Mouse (Mus musculus) CH12.LX (cell line): ENCODE data around the gene Dlx6. TPM values are rescaled to one million over a fixed set of nuclear protein-coding genes. Genes with fewer than 3 reads are reported as not detected.

Experiments
- DNase-seq: peaks from one replicate; pipeline ENCODE4 v3.0.0-alpha.2; 2013; ENCODE audit errors: extremely low read depth
- H3K27ac ChIP-seq: 2 replicates; pipeline ENCODE4 v1.5.1; 2012; ENCODE audit warnings: low read depth, mild to moderate bottlenecking, control low read depth, moderate library complexity; ENCODE audit not compliant: insufficient read depth
- H3K27me3 ChIP-seq: replicated peaks from 2 replicates; pipeline ENCODE3; 2012; ENCODE audit warnings: inconsistent platforms
- H3K36me3 ChIP-seq, 2 experiments: replicated peaks in 1 of 2; 2 replicates each; pipeline versions ENCODE3 to v1.6.1; 2012; ENCODE audit warnings: inconsistent platforms in 1 of 2, low read length in 1 of 2, mild to moderate bottlenecking in 1 of 2, mixed read lengths in 1 of 2, moderate library complexity in 1 of 2; ENCODE audit not compliant: control insufficient read depth in 1 of 2, insufficient read depth in 1 of 2
- H3K4me1 ChIP-seq, 2 experiments: 2 replicates each; pipeline ENCODE4 v1.6.1; 2012; ENCODE audit warnings: inconsistent platforms in 1 of 2, moderate library complexity in 1 of 2; ENCODE audit not compliant: insufficient read depth in 2 of 2, control insufficient read depth in 1 of 2
- H3K4me2 ChIP-seq: 2 replicates; pipeline ENCODE4 v1.6.1; 2012; ENCODE audit warnings: low read depth, mild to moderate bottlenecking, control low read depth; ENCODE audit not compliant: poor library complexity, insufficient read depth, severe bottlenecking
- H3K4me3 ChIP-seq, 3 experiments: fragments of 150-350 bp in 1 of 3; sonication (generic) in 1 of 3; replicated peaks in 1 of 3; 2 replicates each; pipeline versions ENCODE3 to v1.5.1; 2011 to 2012; ENCODE audit warnings: low read depth in 2 of 3, low read length in 2 of 3, mild to moderate bottlenecking in 2 of 3, moderate library complexity in 2 of 3, control low read depth in 1 of 3, improper control_type of control experiment in 1 of 3, inconsistent platforms in 1 of 3, mixed read lengths in 1 of 3; ENCODE audit not compliant: poor library complexity in 1 of 3
- H3K79me2 ChIP-seq: replicated peaks from 2 replicates; pipeline ENCODE4 v1.6.1; 2012; ENCODE audit warnings: mild to moderate bottlenecking, moderate library complexity; ENCODE audit not compliant: control insufficient read depth, poor library complexity, insufficient read depth, severe bottlenecking; ENCODE audit errors: extremely low read depth
- H3K9ac ChIP-seq: 2 replicates; pipeline ENCODE4 v1.6.1; 2012; ENCODE audit warnings: low read depth, mild to moderate bottlenecking, control low read depth, moderate library complexity; ENCODE audit not compliant: insufficient read depth
- H3K9me3 ChIP-seq: replicated peaks from 2 replicates; pipeline ENCODE3; 2012; ENCODE audit warnings: low read length, inconsistent platforms, mixed read lengths
- CHD1 ChIP-seq: IDR thresholded peaks from 2 replicates; pipeline ENCODE4 v1.6.1; 2012; ENCODE audit warnings: low read depth, low read length, improper control_type of control experiment, inconsistent platforms
- CHD2 ChIP-seq: IDR thresholded peaks from 2 replicates; pipeline ENCODE4 v1.6.1; 2011; ENCODE audit warnings: low read length, improper control_type of control experiment
- IRF4 ChIP-seq: IDR thresholded peaks from 2 replicates; pipeline ENCODE4 v1.6.1; 2014; ENCODE audit warnings: low read depth, mild to moderate bottlenecking, inconsistent platforms, low read length, improper control_type of control experiment
- JUND ChIP-seq: conservative IDR thresholded peaks from 2 replicates; pipeline ENCODE4 v1.6.1; 2011; ENCODE audit warnings: low read depth, low read length, improper control_type of control experiment
- KAT2A ChIP-seq: IDR thresholded peaks from 2 replicates; pipeline ENCODE4 v1.6.1; 2012; ENCODE audit warnings: low read length, improper control_type of control experiment, inconsistent platforms; ENCODE audit not compliant: insufficient replicate concordance
- MAX ChIP-seq: IDR thresholded peaks from 2 replicates; pipeline ENCODE4 v1.6.1; 2011; ENCODE audit warnings: low read length, improper control_type of control experiment
- POLR2A ChIP-seq: IDR thresholded peaks from 2 replicates; pipeline ENCODE4 v1.6.1; 2011; ENCODE audit warnings: low read depth, mild to moderate bottlenecking, improper control_type of control experiment, low read length
- SMC3 ChIP-seq: IDR thresholded peaks from 2 replicates; pipeline ENCODE4 v1.6.1; 2011; ENCODE audit warnings: low read depth, low read length, improper control_type of control experiment
- TCF12 ChIP-seq: IDR thresholded peaks from 2 replicates; pipeline ENCODE4 v1.6.1; 2014; ENCODE audit warnings: low read depth, mild to moderate bottlenecking, inconsistent platforms, low read length, improper control_type of control experiment
- ZKSCAN1 ChIP-seq: IDR thresholded peaks from 2 replicates; pipeline ENCODE4 v1.6.1; 2012; ENCODE audit warnings: low read depth, inconsistent platforms, low read length, improper control_type of control experiment, borderline replicate concordance
- dilution Hi-C: fragments of 300-500 bp; cut with MboI; formaldehyde crosslinking; loops from 2 replicates; pipeline ENCODE4 v1.14.3; 2020; ENCODE audit warnings: low sequenced_read_pairs; ENCODE audit not compliant: extremely low pct_unique_long_range_greater_than_20kb, extremely low pct_ligation_motif_present
- in situ Hi-C: fragments of 300-500 bp; cut with MboI; formaldehyde crosslinking; loops from 3 replicates; pipeline ENCODE4 v1.14.3; 2019; ENCODE audit warnings: low sequenced_read_pairs, low pct_ligation_motif_present, low pct_unique_long_range_greater_than_20kb, mixed read lengths
- polyA plus RNA-seq: library from polyadenylated mRNA; unstranded; fragments of >175 nt; gene quantifications from 2 replicates; pipeline ENCODE4 v1.2.1, GENCODE M21; 2012; ENCODE audit warnings: low read depth; ENCODE audit not compliant: insufficient read length
- total RNA-seq, 2 experiments: library from RNA; depleted of rRNA; stranded (reverse); fragments of 300-350 nt in 1 of 2; fragments of >200 nt in 1 of 2; gene quantifications; 2 replicates each; pipeline ENCODE4 v1.2.3; 2012 to 2014

The Dlx6 gene
- total and polyA plus RNA-seq, 3 experiments: not detected

GRCm38 (mm10) chr6:6864441-6865440 lies 1.6 kb downstream of the Dlx6 start:
- no peak overlapping the region for H3K9ac ChIP-seq
- peaks cover 3% of the 10 kb centered on the region for H3K27me3 ChIP-seq
- DNase-seq: no peak
- no peak overlapping the region for H3K27ac ChIP-seq
- TF ChIP-seq KAT2A: no peak
- TF ChIP-seq POLR2A: no peak
- TF ChIP-seq JUND: no peak
- no peak for TF ChIP-seq ZKSCAN1
- no peak for TF ChIP-seq CHD1
- TF ChIP-seq SMC3: no peak
- TF ChIP-seq MAX: no peak
- H3K4me1 ChIP-seq: peaks cover 2 to 5% of the 10 kb centered on the region in 2 experiments; a peak in 2 of 4 replicates
- H3K4me2 ChIP-seq: no peak overlapping the region
- no peaks in the 10 kb centered on the region for H3K79me2 ChIP-seq
- dilution Hi-C loops: no loop called here
- in situ Hi-C loops: no loop called here
- H3K9me3 ChIP-seq: peaks cover 9% of the 10 kb centered on the region
- H3K4me3 ChIP-seq: no peak overlapping the region
- H3K36me3 ChIP-seq: no peaks in the 10 kb centered on the region

- peaks cover 9% of the 10 kb centered on the region for H3K9me3 ChIP-seq
- no peak for DNase-seq
- in situ Hi-C loops: no loop called here
Observed at GRCm38 (mm10) chr6:6867031-6867430, 3.9 kb downstream of the Dlx6 start.

GRCm38 (mm10) chr6:6869041-6869685 lies 6.0 kb downstream of the Dlx6 start:
- no peaks in the 10 kb centered on the region for H3K9me3 ChIP-seq
- 0 out of 4 replicates have a peak, but pooled peaks cover 0 to 2% of the 10 kb centered on the region in 2 experiments for H3K4me1 ChIP-seq
- in situ Hi-C loops: no loop called here
- DNase-seq: no peak
- no peaks in the 10 kb centered on the region for H3K79me2 ChIP-seq
- dilution Hi-C loops: no loop called here
- no peak overlapping the region for H3K27ac ChIP-seq
- no peaks in the 10 kb centered on the region for H3K27me3 ChIP-seq
- no peak overlapping the region for H3K4me3 ChIP-seq
- H3K36me3 ChIP-seq: no peaks in the 10 kb centered on the region
- no peak overlapping the region for H3K4me2 ChIP-seq
- TF ChIP-seq CHD2 (no peak), CHD1 (no peak), JUND (no peak)
- H3K9ac ChIP-seq: no peak overlapping the region

More at GRCm38 (mm10) chr6:6867031-6867430, 3.9 kb downstream of the Dlx6 start:
- no peaks in the 10 kb centered on the region for H3K36me3 ChIP-seq
- H3K4me2 ChIP-seq: no peak overlapping the region
- no peak overlapping the region for H3K4me3 ChIP-seq
- H3K79me2 ChIP-seq: no peaks in the 10 kb centered on the region
- H3K4me1 ChIP-seq: 0 out of 4 replicates have a peak, but pooled peaks cover 0 to 2% of the 10 kb centered on the region in 2 experiments
- dilution Hi-C loops: no loop called here
- no peaks in the 10 kb centered on the region for H3K27me3 ChIP-seq
- H3K9ac ChIP-seq: no peak overlapping the region
- TF ChIP-seq IRF4: no peak
- TF ChIP-seq TCF12: no peak
- H3K27ac ChIP-seq: no peak overlapping the region
